Mouse (Mus musculus): Measurements from ENCODE around the gene Mapk8ip3. TPM values are rescaled to one million over a fixed set of nuclear protein-coding genes. Genes with fewer than 3 reads are reported as not detected.

Mapk8ip3 gene
- total RNA-seq, 2 experiments from 2014 or later, result 65.1 to 70.2 TPM

GRCm38 (mm10) chr17:24903767-24904166 lies 33.0 kb downstream of the Mapk8ip3 start:
- intact Hi-C loops (cut with DNase I), result no loop called here
- no peak for DNase-seq (ENCODE audit: low spot score)

GRCm38 (mm10) chr17:24902671-24903474 lies 33.9 kb downstream of the Mapk8ip3 start:
- intact Hi-C loops (cut with DNase I), result no loop called here
- DNase-seq (ENCODE audit: low spot score), result no peak

GRCm38 (mm10) chr17:24902124-24902523 lies 34.7 kb downstream of the Mapk8ip3 start:
- DNase-seq (ENCODE audit: low spot score), result no peak
- intact Hi-C loops (cut with DNase I), result no loop called here

DNA sequence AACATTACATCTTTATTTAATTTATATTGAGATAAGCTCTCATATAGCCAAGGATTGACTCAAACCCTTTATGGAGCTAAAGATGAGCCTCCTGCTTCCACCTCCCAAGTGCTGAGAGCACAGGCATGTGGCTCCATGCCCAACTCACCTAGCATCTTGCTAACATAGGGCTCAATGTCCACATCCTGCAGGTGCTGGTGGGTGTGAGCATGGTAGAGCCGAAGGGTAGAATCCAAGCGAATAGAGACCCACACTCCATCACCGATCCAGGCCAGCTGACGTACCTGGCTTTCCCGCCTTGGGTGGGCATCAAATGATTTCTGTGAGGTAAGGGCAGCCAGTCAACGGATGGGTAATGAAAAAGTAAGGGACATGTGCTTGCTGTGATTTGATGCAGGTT lies 36.8 kb downstream of the Mapk8ip3 start:
- no peak for DNase-seq (ENCODE audit: low spot score)
- intact Hi-C loops (cut with DNase I), result no loop called here

DNA sequence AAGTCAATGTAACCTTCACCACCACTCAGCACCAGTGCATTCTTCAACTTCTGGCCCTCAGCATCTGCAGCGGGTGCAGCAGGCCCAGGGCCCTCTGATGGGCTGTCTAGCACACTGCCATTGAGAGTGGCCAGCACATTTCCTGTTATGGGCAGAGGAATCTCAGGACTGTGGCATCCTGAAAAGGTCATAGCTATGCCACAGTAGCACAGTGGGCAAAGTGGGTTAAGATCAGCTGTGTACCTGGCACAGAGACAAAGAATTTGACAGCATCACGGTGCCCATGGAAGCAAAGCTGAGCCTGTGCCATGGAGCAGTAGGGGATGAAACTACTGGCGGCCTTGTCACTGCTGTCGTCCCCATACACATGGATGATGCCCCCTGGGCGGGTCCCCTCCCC lies 37.6 kb downstream of the Mapk8ip3 start:
- intact Hi-C loops (cut with DNase I), result no loop called here

DNA sequence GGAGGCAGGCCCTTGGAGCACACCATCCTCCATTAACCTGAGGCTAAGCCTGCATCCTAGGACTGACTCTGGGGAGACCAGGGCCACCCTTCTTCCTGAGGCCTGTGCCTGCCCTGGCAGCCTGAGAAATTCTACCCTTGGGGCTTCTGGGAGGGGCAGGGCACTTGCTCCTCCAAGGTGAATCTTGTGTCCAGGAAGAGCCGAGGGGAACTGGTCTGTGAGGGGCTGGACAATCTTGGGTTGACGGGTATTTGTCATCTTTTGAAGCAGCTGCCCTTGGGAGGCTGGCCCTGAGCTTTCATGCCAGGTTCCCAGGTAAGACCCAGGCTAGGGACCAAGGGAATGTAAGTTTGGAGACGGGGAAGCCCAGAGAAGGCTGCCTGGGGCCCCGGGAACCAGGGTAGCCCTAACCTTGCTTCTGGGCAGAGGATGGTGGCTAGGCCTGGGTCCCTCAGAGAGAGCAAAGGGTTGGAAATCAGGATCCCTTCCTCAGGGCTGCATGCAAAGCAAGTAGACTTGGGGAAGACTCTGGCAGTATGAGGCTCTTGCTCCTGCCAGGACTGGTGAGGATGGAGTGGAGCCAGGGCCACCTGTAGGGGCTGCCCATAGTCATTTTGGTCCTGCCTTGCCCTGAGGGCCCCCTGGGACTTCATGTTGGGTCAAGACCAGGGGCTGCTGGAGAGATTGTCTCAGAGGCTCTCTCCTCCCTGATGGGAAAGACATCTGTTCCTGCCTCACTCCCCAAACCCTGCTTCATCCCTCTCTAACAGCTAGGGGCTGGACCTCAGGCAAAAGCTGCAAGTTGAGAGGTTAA lies 38.5 kb downstream of the Mapk8ip3 start:
- intact Hi-C loops (cut with DNase I), result no loop called here
- no peak for DNase-seq (ENCODE audit: low spot score)

More for the DNA sequence above, 37.6 kb downstream of the Mapk8ip3 start:
- no peak for DNase-seq (ENCODE audit: low spot score)

DNA sequence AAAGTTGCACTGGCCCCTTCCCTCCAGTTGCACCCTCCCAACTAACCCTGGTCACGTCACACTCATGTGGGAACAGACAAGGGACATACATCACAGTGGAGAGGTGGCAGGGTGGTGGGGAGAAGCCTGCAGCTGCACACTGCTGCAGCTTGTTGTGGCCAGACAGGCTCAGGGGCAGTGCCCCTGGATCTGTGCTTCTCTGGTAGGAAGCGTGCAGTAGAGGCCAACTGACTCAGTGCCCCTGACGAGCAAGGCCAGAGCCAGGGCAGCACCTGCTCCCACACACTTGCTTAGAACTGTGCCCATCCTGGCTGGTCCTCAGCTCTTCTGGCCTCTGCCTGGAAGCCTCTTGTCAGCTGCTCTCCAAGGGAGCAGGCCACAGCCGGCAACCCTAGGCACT lies 39.2 kb downstream of the Mapk8ip3 start:
- DNase-seq (ENCODE audit: low spot score), result no peak
- intact Hi-C loops (cut with DNase I), result no loop called here

DNA sequence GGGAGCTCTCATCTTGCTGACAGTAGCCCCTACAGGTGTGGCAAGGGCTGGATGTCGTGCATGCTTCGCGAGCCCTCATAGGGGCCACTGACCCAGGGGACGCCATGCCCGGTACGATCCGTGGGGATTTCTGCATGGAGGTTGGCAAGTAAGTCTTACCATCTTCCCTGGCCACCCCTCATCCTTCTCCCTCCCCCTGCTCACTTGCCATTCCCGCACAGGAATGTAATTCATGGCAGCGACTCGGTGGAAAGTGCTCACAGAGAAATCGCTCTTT lies 39.8 kb downstream of the Mapk8ip3 start:
- DNase-seq (ENCODE audit: low spot score), result no peak
- intact Hi-C loops (cut with DNase I), result loop anchor here (1.0 kb wide), 1 partner anchor 38 kb away; no protein-coding TSS in a partner anchor

- intact Hi-C loops (cut with DNase I), result loop anchor here (1.0 kb wide), 1 partner anchor 39 kb away; no protein-coding TSS in a partner anchor
These were observed 40.4 kb downstream of the Mapk8ip3 start, which contains the start of gene Nme3 for GRCm38 (mm10) chr17:24896241-24896992. Gene Nme3 (plus strand): TSS chr17:24896500.

GRCm38 (mm10) chr17:24895571-24896240 lies 41.1 kb downstream of the Mapk8ip3 start:
- intact Hi-C loops (cut with DNase I), result loop anchor here (1.0 kb wide), 1 partner anchor 40 kb away; no protein-coding TSS in a partner anchor

More at GRCm38 (mm10) chr17:24896241-24896992, 40.4 kb downstream of the Mapk8ip3 start, which contains the start of gene Nme3:
- DNase-seq (ENCODE audit: low spot score), result peak; percentile 49

DNA sequence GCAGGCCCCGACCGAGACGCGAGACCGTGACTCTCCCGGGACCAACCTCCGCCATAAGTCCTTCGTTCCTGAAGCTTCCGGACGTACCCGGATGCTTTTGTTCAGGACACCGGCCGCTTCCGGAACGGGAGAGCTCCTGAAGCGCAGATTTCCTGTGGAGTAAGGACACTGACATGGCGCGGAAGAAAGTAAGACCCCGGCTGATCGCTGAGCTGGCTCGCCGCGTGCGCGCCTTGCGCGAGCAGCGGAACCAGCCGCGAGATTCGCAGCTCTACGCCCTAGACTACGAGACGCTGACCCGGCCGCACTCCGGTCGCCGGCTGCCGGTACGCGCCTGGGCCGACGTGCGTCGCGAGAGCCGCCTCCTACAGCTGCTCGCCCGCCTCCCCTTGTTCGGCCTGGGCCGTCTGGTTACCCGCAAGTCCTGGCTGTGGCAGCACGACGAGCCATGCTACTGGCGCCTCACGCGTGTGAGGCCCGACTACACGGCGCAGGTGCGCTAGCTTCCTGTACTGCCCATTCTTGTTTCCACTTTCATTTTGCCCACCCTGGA lies 41.7 kb downstream of the Mapk8ip3 start, which contains the start of the genes Eme2 and Mrps34:
TSS of gene Eme2 (minus strand) at position 93 of the 553 bp plus-strand sequence.
TSS of gene Mrps34 (plus strand) at position 122 of the 553 bp plus-strand sequence.
- peak; percentile 58 for DNase-seq (ENCODE audit: low spot score)
- intact Hi-C loops (cut with DNase I), result no loop called here

More at GRCm38 (mm10) chr17:24895571-24896240, 41.1 kb downstream of the Mapk8ip3 start:
- no peak for DNase-seq (ENCODE audit: low spot score)

DNA sequence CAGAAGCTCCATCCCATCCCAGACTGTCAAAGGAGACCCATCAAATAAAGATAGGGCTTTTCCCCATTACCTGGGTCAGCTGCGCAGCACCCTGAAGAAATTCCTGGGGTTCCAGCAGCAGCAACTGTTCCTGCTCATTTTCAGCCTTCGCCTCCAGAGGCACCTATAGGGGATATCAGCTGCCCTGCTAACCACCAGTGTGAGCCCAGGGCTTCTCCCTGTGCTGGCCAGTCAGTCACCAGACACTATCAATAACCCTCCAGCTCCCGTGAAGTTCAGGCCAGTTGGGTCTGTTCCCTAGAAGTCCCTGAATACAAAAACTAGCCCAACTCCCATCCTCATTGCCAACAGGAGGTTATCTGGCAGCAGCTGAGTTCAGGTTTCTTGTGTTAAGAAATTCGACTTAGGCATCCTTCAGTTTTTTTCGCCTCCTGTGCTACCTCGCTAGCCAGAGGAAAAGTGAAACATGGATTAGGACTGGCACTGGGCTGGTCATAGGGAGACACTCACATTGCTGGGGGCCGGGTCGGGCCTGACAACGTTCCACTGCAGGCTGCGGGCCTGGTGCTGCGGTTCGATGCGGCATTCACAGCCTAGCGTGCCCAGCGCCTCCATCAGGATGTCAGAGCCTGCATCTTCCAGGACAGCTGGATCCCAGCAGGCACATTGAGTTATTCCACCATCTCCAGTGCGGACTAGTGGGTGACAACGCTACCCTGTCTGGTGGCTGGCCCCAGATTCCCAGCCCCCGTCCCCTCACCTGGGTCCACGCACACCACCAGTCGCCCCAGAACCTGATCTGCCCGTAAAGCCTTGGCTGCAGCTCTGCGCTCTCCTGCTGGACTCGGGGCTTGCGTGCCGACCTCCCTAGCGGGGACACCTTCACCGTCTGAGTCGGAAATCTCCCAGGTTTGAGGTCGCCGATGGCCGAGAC lies 42.4 kb downstream of the Mapk8ip3 start:
- intact Hi-C loops (cut with DNase I), result no loop called here
- no peak for DNase-seq (ENCODE audit: low spot score)

DNA sequence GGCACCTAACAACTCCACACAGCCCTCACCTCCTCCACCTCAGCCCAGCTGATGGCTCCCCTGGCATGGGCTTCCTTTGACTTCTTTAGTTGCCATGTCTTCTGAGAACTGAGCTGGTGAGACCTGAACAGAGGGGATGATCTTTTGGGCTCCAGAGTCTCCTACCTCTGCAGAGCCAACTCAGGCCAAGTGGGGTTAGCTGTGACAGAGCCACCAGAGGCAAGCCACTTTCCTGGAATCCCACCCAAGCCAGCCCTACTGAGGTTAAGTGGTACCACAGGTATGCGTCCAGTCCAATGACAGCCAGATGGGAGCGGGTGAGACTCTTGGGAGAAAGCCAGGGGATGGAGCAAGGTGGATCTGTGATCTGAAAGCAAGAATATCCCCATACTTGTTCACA lies 43.5 kb downstream of the Mapk8ip3 start:
- intact Hi-C loops (cut with DNase I), result no loop called here
- no peak for DNase-seq (ENCODE audit: low spot score)

DNA sequence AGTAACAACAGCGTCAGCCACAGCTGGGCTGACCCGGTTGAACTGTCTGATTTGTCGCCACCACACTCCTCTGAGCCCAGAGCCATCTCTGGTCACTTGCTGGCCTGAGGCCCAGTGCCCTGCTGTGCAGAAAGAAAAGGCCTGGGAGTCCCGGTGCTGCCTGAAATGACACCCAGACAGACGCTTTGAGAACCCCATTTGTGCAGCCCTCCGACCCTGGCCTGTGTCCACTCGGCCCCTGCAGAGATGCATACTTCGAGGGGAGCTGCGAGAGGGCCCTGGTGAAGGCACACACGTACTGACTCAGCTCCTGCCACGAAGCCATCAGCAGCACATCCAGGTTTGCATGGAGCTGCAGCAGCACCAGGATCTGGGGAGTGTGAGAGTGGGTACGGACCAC lies 44.0 kb downstream of the Mapk8ip3 start:
- intact Hi-C loops (cut with DNase I), result no loop called here
- no peak for DNase-seq (ENCODE audit: low spot score)

DNA sequence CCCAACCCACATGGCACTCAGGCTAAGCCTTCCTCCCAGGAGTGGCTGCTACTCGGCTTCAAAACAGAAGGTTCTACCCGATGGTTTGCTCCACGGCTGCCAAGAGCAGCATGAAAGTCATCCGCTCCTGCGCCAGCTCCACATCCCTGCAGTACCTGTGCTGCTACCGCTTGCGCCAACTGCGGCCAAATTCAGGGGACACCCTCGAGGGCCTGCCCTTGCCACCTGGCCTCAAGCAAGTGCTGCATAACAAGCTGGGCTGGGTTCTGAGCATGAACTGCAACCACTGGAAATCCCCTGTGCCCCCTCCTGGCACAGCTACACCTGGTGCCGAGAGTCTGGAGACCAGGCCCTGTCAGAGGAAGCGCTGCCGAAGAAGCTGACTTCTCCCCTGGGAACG lies 45.5 kb downstream of the Mapk8ip3 start:
- DNase-seq (ENCODE audit: low spot score), result no peak
- intact Hi-C loops (cut with DNase I), result no loop called here

- DNase-seq (ENCODE audit: low spot score), result no peak
- intact Hi-C loops (cut with DNase I), result no loop called here
These were observed 46.4 kb downstream of the Mapk8ip3 start for GRCm38 (mm10) chr17:24890151-24891092.

GRCm38 (mm10) chr17:24888862-24889261 lies 47.9 kb downstream of the Mapk8ip3 start:
- intact Hi-C loops (cut with DNase I), result loop anchor here (5.0 kb wide), 2 partner anchors 152 to 293 kb away; partner anchors contain the start of genes BC003965 and Msrb1
- no peak for DNase-seq (ENCODE audit: low spot score)

Data from heart, postnatal 25 days (tissue).